Mouse (Mus musculus) forebrain, embryonic 10.5 days (tissue): ENCODE data around the gene Ldlrad2. TPM values are rescaled to one million over a fixed set of nuclear protein-coding genes. Genes with fewer than 3 reads are reported as not detected.
"Not testable (repeated sequence)": the region's sequence is repeated elsewhere in the genome, so short reads cannot be mapped to it uniquely, and the experiment has no call there.

Experiments
- DNase-seq: peaks from one replicate; pipeline ENCODE4 v3.0.0-alpha.2; 2017; ENCODE audit warnings: low spot score; ENCODE audit errors: extremely low spot score
- H3K27ac ChIP-seq: fragments of 300-500 bp; sonication (generic); 2 replicates; pipeline ENCODE4 v1.5.1; 2016; ENCODE audit warnings: mild to moderate bottlenecking
- H3K27me3 ChIP-seq: fragments of 300-500 bp; sonication (generic); 2 replicates; pipeline ENCODE4 v1.6.1; 2016; ENCODE audit warnings: mild to moderate bottlenecking; ENCODE audit not compliant: poor library complexity, severe bottlenecking
- H3K36me3 ChIP-seq: fragments of 300-500 bp; sonication (generic); replicated peaks from 2 replicates; pipeline ENCODE4 v1.6.1; 2016; ENCODE audit warnings: mild to moderate bottlenecking, moderate library complexity
- H3K4me1 ChIP-seq: fragments of 300-500 bp; sonication (generic); 2 replicates; pipeline ENCODE4 v1.6.1; 2016
- H3K4me3 ChIP-seq: fragments of 300-500 bp; sonication (generic); 2 replicates; pipeline ENCODE4 v1.5.1; 2016; ENCODE audit warnings: mild to moderate bottlenecking, moderate library complexity
- H3K9me3 ChIP-seq: fragments of 300-500 bp; sonication (generic); 2 replicates; pipeline ENCODE4 v1.6.1; 2016; ENCODE audit warnings: mild to moderate bottlenecking, moderate library complexity
- WGBS: fragments of 180-500 bp; shearing (Covaris S2); methylation state at CpG from one replicate; pipeline ENCODE4 v1.1.7; 2016; 5-methylcytosine and 5-hydroxymethylcytosine counted together
- polyA plus RNA-seq: library from polyadenylated mRNA; unstranded; fragments of >200 nt; fragmentation: Nextera tagmentation; extraction: Ambion mirVana; gene quantifications from 2 replicates; pipeline ENCODE4 v1.2.1, GENCODE M21; 2016

Gene Ldlrad2
- polyA plus RNA-seq, 1 experiment from 2014 or later = not detected

DNA sequence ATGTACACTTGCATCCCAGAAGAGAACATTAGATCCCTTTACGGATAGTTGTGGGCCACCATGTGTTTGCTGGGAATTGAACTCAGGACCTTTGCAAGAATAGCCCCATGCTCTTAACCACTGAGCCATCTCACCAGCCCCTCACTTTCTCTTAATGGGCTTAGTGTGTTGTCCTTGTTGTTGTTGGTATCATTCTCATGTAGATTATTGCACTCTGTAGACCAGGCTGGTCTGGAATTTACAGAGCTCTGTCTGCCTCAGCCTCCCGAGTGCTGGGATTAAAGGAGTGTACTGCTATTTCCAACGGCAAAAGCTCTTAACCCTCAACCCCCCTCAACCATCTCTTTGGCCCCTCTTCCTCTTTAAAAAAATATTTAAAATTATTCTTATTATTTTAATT, 15.2 kb upstream of the Ldlrad2 start:
- H3K9me3 ChIP-seq = no peaks in the 10 kb centered on the region
- WGBS = 87% methylated on average over 3 of the region's 3 CpGs
- DNase-seq = no peak
- no peak overlapping the region for H3K27ac ChIP-seq
- no peaks in the 10 kb centered on the region for H3K36me3 ChIP-seq
- no peak overlapping the region for H3K4me3 ChIP-seq
- peaks cover 5% of the 10 kb centered on the region for H3K4me1 ChIP-seq
- H3K27me3 ChIP-seq = no peaks in the 10 kb centered on the region

DNA sequence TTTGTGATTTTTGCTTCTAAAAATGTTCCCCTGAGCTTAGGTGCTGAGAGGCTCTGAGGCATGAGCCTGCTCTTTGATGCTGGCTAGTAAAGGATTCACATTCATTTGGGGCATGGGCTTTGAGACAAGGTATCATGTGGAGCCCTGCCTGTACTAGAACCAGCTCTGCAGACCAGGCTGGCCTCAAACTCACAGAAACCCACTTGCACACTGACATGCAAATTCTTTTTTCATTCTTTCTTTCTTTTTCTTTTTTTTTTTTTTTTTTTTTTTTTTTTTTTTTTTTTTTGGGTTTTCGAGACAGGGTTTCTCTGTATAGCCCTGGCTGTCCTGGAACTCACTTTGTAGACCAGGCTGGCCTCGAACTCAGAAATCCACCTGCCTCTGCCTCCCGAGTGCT, 14.7 kb upstream of the Ldlrad2 start:
- not testable (repeated sequence) for H3K36me3 ChIP-seq, H3K27ac ChIP-seq, DNase-seq, H3K4me3 ChIP-seq, H3K9me3 ChIP-seq, H3K4me1 ChIP-seq, H3K27me3 ChIP-seq
- WGBS = 82% methylated on average over 2 of the region's 3 CpGs

DNA sequence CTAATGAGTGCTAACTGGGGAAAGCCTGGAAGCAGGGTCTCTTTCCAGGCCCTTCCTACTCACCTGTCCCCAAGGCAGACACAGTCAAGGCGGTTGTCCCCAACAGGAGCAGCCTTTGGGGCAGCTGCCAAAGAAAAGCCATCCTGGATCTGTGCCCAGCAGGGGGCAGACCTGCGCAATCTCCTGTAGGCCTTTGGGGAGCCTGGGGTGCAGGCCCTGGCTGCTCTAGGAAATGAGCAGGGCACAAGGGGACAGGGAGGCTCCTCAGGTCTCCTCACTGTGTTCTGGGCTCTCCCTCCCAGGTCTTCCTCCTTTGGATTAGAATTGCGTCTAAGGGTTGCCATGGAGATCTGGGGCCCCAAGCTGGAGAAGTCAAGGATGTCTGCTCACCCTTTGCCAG, 7.4 kb upstream of the Ldlrad2 start:
- DNase-seq = no peak
- Histone ChIP-seq H3K4me3 (no peak overlapping the region), H3K36me3 (no peaks in the 10 kb centered on the region), H3K27ac (peak overlapping the region; percentile 51; the same call in 1 of the 2 replicates), H3K4me1 (peaks cover 20% of the 10 kb centered on the region), H3K27me3 (peaks cover 38% of the 10 kb centered on the region), H3K9me3 (no peaks in the 10 kb centered on the region)
- WGBS = 31% methylated on average over 3 of the region's 3 CpGs

DNA sequence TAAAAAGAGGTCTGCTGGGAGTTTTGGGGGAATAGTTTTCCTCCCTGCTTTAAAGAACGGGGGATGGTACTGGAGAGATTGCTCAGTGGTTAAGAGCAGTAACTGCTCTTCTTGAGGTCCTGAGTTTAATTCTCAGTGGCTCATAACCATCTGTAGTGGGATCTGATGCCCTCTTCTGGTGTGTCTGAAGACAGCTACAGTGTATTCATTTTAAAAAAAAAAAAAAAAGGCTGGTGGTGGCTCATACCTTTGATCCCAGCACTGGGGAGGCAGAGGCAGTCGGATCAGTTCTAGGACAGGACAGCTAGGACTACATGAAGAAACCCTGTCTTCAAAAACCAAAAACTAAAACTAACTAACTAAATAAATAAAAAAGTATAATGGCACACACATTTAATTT, 5.9 kb upstream of the Ldlrad2 start:
- no peaks in the 10 kb centered on the region for H3K36me3 ChIP-seq
- 70% methylated on average over 2 of the region's 2 CpGs for WGBS
- no peaks in the 10 kb centered on the region for H3K9me3 ChIP-seq
- H3K4me3 ChIP-seq = no peak overlapping the region
- peaks cover 20% of the 10 kb centered on the region for H3K4me1 ChIP-seq
- H3K27me3 ChIP-seq = peaks cover 38% of the 10 kb centered on the region
- DNase-seq = no peak
- no peak overlapping the region for H3K27ac ChIP-seq

DNA sequence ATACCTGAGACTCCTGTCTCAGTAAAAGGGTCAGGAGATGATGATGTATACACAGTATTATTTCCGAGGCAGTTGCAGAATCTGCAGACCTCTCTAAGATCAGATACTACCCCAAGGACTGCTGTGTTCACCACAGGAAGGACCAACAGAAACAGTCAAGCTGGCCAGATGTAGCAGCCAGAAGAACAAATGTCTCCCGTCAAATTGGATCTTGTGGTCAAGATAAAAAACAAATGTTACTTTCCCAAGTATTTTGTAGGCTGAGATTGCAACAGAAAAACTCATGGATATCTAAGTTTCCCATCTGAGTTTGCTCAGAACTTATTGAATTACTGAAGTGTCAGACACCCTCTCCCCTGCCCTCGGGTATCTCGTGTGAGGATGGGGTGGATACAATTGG, 5.4 kb upstream of the Ldlrad2 start:
- H3K4me1 ChIP-seq = peaks cover 20% of the 10 kb centered on the region
- 58% methylated on average over 4 of the region's 4 CpGs for WGBS
- no peaks in the 10 kb centered on the region for H3K36me3 ChIP-seq
- no peak overlapping the region for H3K4me3 ChIP-seq
- H3K9me3 ChIP-seq = no peaks in the 10 kb centered on the region
- no peak for DNase-seq
- no peak overlapping the region for H3K27ac ChIP-seq
- peaks cover 38% of the 10 kb centered on the region for H3K27me3 ChIP-seq

DNA sequence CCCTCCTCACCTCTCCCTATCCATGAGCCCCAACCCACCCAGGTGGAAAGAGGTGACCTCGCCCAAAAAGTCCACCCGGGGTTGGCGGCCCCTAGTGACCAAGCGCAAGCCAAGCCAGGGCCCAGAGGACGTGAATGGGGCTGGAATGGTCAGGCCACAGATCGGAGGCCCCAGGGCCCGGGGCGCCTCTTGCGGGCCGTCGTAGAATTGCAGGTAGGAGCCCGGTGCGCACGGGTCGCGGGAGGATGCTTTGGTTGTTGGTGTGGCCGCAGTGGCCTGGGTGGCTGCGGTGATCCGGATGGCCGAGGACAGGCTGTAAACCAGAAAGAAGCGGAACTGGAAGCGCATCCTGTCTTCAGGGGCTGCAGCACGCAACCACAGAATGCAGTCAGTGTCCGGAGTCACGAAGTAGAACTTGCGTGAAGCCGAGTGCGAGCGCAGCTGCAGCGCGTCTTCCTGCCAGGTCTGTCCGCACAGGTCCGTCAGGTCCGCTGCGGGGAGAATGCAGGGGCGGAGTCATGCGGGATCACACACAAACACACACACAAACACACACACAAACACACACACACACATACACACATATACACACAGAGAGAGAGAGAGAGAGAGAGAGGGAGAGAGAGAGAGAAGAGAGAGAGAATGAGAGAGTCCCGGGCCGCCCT, 3.9 kb upstream of the Ldlrad2 start:
- DNase-seq = peak; percentile 78
- Histone ChIP-seq H3K27me3 (peaks cover 38% of the 10 kb centered on the region), H3K27ac (no peak overlapping the region), H3K36me3 (no peaks in the 10 kb centered on the region), H3K4me3 (peak overlapping the region; percentile 54), H3K9me3 (no peaks in the 10 kb centered on the region), H3K4me1 (peaks cover 20% of the 10 kb centered on the region)
- WGBS = 4% methylated on average over 39 of the region's 39 CpGs

DNA sequence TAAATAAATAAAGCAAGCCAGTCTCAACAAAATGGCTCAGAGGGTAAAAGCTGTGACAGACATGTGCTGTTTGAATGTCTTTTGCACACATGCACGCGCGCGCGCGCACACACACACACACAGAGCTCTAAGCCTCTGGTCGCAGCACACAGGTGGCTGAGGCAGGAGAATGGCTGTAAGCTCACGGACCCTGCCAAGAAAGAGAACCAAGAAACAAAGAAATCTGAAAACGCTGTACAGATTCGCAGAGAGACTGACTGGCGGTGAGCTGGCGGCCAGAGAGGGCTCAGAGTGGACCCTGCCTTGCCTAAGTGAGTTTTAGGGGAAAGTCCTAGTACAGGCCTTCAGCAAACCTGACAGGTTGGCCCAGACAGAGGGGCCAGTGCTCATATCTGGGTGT, 3.1 kb upstream of the Ldlrad2 start:
- H3K9me3 ChIP-seq = no peaks in the 10 kb centered on the region
- H3K36me3 ChIP-seq = no peaks in the 10 kb centered on the region
- DNase-seq = no peak
- peaks cover 20% of the 10 kb centered on the region for H3K4me1 ChIP-seq
- H3K4me3 ChIP-seq = no peak overlapping the region
- 97% methylated on average over 12 of the region's 12 CpGs for WGBS
- no peak overlapping the region for H3K27ac ChIP-seq
- H3K27me3 ChIP-seq = peaks cover 38% of the 10 kb centered on the region

DNA sequence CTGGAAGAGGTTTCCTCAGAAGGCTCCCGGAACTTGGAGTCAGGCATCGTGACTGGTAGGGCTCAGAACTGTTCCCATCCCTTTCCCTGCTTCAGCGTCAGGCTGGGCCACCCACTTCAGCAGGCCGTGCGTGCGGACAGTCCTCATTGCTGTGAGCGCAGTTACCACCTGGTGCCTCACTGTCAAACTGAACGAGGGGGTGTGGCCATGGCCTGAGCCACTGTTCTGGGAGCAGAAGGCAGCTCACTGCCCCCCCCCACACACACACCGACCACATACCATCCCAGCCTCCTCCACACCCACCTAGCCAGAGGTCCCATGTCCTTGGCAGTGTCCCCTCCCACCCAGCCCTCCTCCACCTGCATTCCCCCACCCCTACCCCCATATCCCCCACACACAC, 4.5 kb downstream of the Ldlrad2 start:
- 0 out of 2 replicates have a peak overlapping the region, but pooled peaks have one; percentile 33 for H3K27ac ChIP-seq
- 87% methylated on average over 9 of the region's 9 CpGs for WGBS
- no peak overlapping the region for H3K4me3 ChIP-seq
- H3K27me3 ChIP-seq = no peaks in the 10 kb centered on the region
- H3K36me3 ChIP-seq = peaks cover 54% of the 10 kb centered on the region
- H3K4me1 ChIP-seq = no peaks in the 10 kb centered on the region
- no peaks in the 10 kb centered on the region for H3K9me3 ChIP-seq
- no peak for DNase-seq

DNA sequence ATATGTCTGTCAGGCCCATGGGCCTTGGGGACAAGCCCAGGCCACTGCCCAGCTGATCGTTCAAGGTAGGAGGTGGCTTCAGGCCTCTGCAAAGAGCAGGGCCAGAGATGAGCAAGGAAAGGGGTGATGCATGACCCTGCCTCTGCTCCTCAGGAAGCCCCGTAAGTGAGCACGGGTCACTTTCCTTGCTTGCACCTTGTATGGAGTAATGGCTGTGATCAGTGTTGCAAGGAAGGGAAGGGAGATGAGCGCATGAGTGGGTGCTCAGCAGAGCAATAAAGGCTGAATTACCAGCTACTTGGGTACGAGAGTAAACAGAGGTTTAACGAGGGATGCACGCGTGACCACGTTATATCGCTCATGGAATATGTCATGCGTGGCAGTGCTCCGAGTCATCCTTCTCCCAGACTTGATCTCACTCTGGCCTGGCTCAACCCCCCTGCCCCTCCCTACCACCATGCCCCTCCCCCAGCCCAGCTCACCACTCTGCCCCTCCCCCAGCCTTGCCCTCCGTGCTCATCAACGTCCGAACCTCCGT, 17.6 kb downstream of the Ldlrad2 start:
- WGBS = 91% methylated on average over 16 of the region's 16 CpGs
- peaks cover 95% of the 10 kb centered on the region for H3K36me3 ChIP-seq

DNA sequence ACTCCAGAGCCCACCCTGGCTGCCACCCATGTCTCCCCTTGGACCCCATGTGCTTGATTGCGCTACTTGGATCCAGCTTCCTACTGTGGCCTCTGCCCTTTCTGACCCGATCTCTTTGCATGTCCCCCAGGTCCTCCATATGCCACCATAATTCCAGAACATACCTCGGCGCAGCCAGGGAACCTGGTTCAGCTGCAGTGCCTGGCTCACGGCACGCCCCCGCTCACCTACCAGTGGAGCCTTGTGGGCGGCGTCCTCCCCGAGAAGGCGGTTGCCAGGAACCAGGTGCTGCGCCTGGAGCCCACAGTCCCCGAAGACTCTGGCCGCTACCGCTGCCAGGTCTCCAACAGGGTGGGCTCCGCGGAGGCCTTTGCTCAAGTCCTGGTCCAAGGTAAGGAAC, 20.9 kb downstream of the Ldlrad2 start:
- Histone ChIP-seq H3K9me3 (no peaks in the 10 kb centered on the region), H3K27me3 (no peaks in the 10 kb centered on the region), H3K36me3 (peaks cover 96% of the 10 kb centered on the region), H3K27ac (no peak overlapping the region), H3K4me1 (no peaks in the 10 kb centered on the region), H3K4me3 (no peak overlapping the region)
- 96% methylated on average over 17 of the region's 17 CpGs for WGBS
- DNase-seq = no peak

More for the DNA sequence above, 17.6 kb downstream of the Ldlrad2 start:
- no peak overlapping the region for H3K4me3 ChIP-seq
- H3K4me1 ChIP-seq = no peaks in the 10 kb centered on the region
- no peaks in the 10 kb centered on the region for H3K27me3 ChIP-seq
- H3K9me3 ChIP-seq = no peaks in the 10 kb centered on the region
- no peak for DNase-seq
- no peak overlapping the region for H3K27ac ChIP-seq

DNA sequence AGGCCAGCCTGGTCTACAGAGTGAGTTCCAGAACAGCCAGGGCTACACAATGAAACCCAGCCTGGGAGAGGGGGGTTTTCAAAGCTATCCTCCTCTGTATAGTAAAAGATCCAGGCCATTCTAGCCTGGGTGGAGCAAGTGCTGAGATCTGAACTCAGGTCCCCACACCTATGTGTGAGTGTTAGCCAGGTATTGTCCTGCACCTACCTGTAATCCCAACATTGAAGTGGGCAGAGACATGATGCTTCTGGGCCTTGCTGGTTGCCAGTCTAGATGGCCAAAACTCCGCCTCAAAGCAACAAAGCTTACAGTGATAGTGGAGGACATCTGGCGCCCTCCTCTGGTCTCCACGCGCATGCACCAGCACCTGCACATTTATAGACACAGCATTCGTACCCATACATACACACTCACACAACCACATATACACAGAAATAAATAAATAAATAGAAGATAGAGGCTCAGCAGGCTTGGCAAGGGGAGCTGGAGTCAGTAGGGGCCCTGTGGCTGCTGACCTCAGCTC, 28.3 kb downstream of the Ldlrad2 start:
- H3K4me3 ChIP-seq = no peak overlapping the region
- WGBS = 67% methylated on average over 5 of the region's 5 CpGs
- DNase-seq = no peak
- no peak overlapping the region for H3K27ac ChIP-seq
- peaks cover 100% of the 10 kb centered on the region for H3K36me3 ChIP-seq
- H3K4me1 ChIP-seq = no peaks in the 10 kb centered on the region
- no peaks in the 10 kb centered on the region for H3K27me3 ChIP-seq
- no peaks in the 10 kb centered on the region for H3K9me3 ChIP-seq

DNA sequence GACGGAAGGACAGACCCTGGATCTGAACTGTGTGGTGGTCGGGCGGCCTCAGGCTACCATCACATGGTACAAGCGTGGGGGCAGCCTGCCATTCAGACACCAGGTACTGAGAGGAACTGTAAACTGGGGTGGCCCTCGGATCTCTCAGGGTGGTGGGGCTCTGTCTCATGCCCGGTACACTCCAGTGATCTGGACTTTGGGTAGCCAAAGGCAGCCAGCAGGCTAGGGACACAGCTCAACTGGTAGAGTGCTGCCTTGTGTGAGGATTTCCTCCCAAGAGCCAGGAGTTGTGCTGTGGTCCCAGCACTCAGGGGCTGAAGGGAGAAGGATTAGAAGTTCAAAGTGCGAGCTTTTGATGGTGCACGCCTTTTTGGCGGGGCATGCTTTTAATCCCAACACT, 28.8 kb downstream of the Ldlrad2 start:
- 95% methylated on average over 9 of the region's 9 CpGs for WGBS
- H3K4me3 ChIP-seq = no peak overlapping the region
- H3K36me3 ChIP-seq = peaks cover 100% of the 10 kb centered on the region
- H3K9me3 ChIP-seq = no peaks in the 10 kb centered on the region
- H3K4me1 ChIP-seq = no peaks in the 10 kb centered on the region
- DNase-seq = no peak
- H3K27ac ChIP-seq = no peak overlapping the region
- no peaks in the 10 kb centered on the region for H3K27me3 ChIP-seq

DNA sequence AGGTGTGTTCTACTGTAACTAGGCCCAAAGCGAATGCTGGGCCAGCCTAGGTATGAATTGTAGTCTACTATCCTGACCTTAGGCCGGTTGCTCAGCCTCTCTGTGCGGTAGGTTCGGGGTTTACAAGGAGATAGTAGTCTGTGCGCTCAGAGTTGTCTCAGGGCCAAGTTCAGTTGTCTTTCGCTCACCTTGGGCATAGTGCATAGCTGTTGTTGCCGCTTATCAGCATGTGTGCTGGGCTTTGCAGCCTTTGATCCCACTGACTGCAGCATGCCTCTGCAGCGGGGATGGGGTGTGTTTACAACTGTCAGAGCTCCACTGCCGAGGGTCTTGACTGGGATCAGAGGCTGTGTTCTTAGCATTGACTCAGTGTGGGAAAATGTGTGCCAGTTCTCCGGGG, 31.4 kb downstream of the Ldlrad2 start:
- Histone ChIP-seq H3K27ac (no peak overlapping the region), H3K9me3 (no peaks in the 10 kb centered on the region), H3K27me3 (no peaks in the 10 kb centered on the region), H3K36me3 (peaks cover 100% of the 10 kb centered on the region), H3K4me1 (no peaks in the 10 kb centered on the region), H3K4me3 (no peak overlapping the region)
- 92% methylated on average over 10 of the region's 10 CpGs for whole genome bisulfite sequencing
- no peak for DNase-seq
